Mouse (Mus musculus) bone marrow macrophage, adult 2 months (primary cell): ENCODE measurements around the gene Mas1. TPM values are rescaled to one million over a fixed set of nuclear protein-coding genes. Genes with fewer than 3 reads are reported as not detected.

Experiments
- H3K27ac ChIP-seq: 2 replicates; pipeline ENCODE4 v1.5.1; 2012; ENCODE audit warnings: low read depth, low read length; ENCODE audit not compliant: insufficient read depth
- H3K4me1 ChIP-seq: 2 replicates; pipeline ENCODE4 v1.6.1; 2012; ENCODE audit warnings: low read length; ENCODE audit not compliant: control insufficient read depth, insufficient read depth
- H3K4me3 ChIP-seq: 2 replicates; pipeline ENCODE4 v1.5.1; 2012; ENCODE audit warnings: mild to moderate bottlenecking, low read length, moderate library complexity; ENCODE audit not compliant: insufficient read depth
- CTCF ChIP-seq: IDR thresholded peaks from 2 replicates; pipeline ENCODE4 v1.5.1; 2012; ENCODE audit warnings: low read depth, mild to moderate bottlenecking, low read length, moderate library complexity
- POLR2A ChIP-seq: IDR thresholded peaks from 2 replicates; pipeline ENCODE4 v1.6.1; 2012; ENCODE audit warnings: mild to moderate bottlenecking, low read depth, low read length, borderline replicate concordance
- polyA plus RNA-seq: library from polyadenylated mRNA; stranded (reverse); fragments of >200 nt; gene quantifications from 2 replicates; pipeline ENCODE4 v1.2.4, GENCODE M21; 2012; ENCODE audit not compliant: missing spikeins, insufficient read depth, insufficient read length

The Mas1 gene
- polyA plus RNA-seq, 1 experiment = not detected

- H3K4me1 ChIP-seq = no peaks in the 10 kb centered on the region; the same call in 1 of the 2 replicates
- TF ChIP-seq POLR2A (no peak), CTCF (no peak)
- H3K27ac ChIP-seq = no peak within 1 kb of the TSS
- H3K4me3 ChIP-seq = no peak within 1 kb of the TSS
These were observed 7.8 kb upstream of the Mas1 start, which contains the start of gene Mrgprh for GRCm38 (mm10) chr17:12875734-12876133. Gene Mrgprh (plus strand): TSS chr17:12876034.

- TF ChIP-seq POLR2A (no peak), CTCF (no peak)
- H3K27ac ChIP-seq = no peak overlapping the region
- H3K4me1 ChIP-seq = no peaks in the 10 kb centered on the region; the same call in 1 of the 2 replicates
- no peak overlapping the region for H3K4me3 ChIP-seq
These were observed 4.5 kb upstream of the Mas1 start for GRCm38 (mm10) chr17:12872275-12873028.

GRCm38 (mm10) chr17:12868640-12869039 lies 697 bp upstream of the Mas1 start:
- Histone ChIP-seq H3K4me1 (no peaks in the 10 kb centered on the region), H3K27ac (no peak overlapping the region), H3K4me3 (no peak overlapping the region)
- TF ChIP-seq POLR2A (no peak), CTCF (no peak)

GRCm38 (mm10) chr17:12866853-12867252 lies 1.1 kb downstream of the Mas1 start:
- H3K4me1 ChIP-seq = no peaks in the 10 kb centered on the region
- no peak overlapping the region for H3K27ac ChIP-seq
- TF ChIP-seq CTCF (no peak), POLR2A (no peak)
- no peak overlapping the region for H3K4me3 ChIP-seq

DNA sequence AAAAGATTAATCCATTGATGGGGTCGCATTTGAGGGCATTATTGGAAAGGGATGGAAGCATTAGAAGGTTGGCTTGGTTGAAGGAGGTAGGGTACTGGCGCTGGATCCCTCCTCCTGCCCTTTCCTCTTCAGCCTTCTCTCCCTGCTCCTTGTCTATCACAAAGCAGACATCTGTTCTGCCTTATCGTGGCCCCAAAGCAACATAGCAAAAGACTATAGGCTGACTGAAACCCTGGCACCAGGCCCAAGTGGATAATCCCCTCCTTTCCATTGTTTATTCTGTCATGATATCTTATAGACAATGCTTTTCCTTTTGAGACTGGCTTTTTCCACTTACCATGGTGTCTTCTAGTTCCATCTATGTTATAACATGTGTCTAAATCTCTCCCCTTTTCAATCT lies 2.5 kb downstream of the Mas1 start:
- Histone ChIP-seq H3K4me3 (no peak overlapping the region), H3K27ac (no peak overlapping the region), H3K4me1 (no peaks in the 10 kb centered on the region)
- no peak for TF ChIP-seq CTCF
- no peak for TF ChIP-seq POLR2A

DNA sequence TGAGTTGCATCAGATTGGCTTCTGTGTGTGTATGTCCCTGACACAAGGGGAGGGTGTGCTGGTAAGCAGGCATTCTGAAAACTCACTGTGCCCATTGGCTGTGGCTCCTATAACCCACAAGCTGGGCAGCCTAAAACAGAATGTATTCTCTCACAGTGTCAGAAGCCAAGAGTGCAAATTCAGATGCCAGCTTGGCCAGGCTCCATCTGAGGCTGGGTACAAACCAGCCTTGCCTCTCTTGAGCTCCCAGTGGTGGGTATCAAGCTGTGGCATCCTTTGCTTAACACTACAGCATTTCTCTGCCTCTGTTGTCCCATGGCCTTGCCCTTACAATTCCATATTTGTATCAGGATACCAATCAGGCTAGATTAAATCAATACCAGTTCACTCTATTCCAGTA lies 3.8 kb downstream of the Mas1 start:
- Histone ChIP-seq H3K4me3 (no peak overlapping the region), H3K27ac (no peak overlapping the region), H3K4me1 (no peaks in the 10 kb centered on the region)
- TF ChIP-seq POLR2A (no peak), CTCF (no peak)

- no peak overlapping the region for H3K27ac ChIP-seq
- no peak overlapping the region for H3K4me3 ChIP-seq
- peaks cover 6% of the 10 kb centered on the region for H3K4me1 ChIP-seq
- TF ChIP-seq POLR2A (no peak), CTCF (no peak)
These were observed 8.9 kb downstream of the Mas1 start for GRCm38 (mm10) chr17:12859006-12859520.

DNA sequence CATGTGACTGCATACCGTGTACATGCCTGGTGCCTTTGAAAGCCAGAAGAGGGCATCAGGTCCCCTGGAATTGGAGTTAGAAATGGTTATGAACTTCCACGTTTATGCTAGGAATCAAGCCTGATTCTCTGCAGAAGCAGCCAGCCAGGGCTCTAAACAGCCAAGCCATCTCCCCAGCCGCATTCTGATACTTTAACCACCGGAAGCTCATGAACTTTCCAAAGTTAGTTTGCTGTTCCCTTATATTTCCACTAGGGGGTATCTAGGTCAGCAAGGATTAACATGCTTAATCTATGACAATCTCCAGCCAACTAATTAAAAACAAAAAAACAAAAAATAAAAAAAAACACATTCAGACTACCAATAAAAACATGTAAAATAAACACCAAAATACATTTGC lies 9.9 kb downstream of the Mas1 start:
- TF ChIP-seq CTCF (peak; percentile 40; the same call in 1 of the 2 replicates), POLR2A (no peak)
- H3K4me1 ChIP-seq = peaks cover 11% of the 10 kb centered on the region
- no peak overlapping the region for H3K4me3 ChIP-seq
- H3K27ac ChIP-seq = 0 out of 2 replicates have a peak overlapping the region, but pooled peaks have one; percentile 17

DNA sequence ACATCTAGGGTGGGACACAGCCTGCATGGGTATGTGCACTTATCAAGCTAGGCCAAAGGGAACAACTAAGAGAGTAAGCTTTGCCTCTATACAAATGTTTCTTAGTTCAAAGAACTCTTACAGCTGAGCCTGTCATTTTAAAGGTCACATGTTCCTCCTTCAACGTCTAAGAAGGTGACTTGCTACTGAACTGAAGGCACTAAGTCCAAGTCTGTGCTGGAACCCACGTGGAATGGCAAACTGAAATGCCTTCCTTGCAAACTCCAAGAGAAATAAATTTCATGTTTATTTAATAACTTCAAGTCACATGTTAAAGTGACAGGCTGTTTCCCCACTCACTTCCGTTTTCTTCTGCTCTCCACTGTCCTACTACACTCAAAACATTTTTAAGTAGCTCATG lies 10.5 kb downstream of the Mas1 start:
- peak overlapping the region; percentile 46; the same call in 1 of the 2 replicates for H3K27ac ChIP-seq
- TF ChIP-seq POLR2A = no peak
- no peak for TF ChIP-seq CTCF
- no peak overlapping the region for H3K4me3 ChIP-seq
- H3K4me1 ChIP-seq = peaks cover 11% of the 10 kb centered on the region

DNA sequence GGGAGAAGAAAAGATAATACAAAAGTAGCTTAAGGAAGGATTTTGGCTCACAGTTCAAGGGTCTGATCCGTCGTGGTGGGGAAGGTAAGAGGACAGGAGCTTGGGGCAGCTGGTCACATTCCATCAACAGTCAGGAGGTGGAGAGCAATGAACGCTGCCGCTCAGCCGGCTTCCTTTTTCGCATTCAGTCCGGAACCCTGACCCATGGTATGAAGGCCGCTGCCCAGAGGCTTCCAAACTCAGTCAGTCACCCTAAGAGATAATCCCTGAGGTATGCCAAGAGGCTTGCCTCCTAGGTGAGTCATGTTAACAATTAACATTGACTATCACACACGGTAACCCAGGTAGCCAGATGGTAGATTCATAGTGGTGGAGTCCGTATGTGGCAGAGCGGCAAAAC lies 13.6 kb downstream of the Mas1 start:
- TF ChIP-seq POLR2A = no peak
- TF ChIP-seq CTCF = no peak

GRCm38 (mm10) chr17:12853821-12854220 lies 14.1 kb downstream of the Mas1 start:
- Histone ChIP-seq H3K27ac (no peak overlapping the region), H3K4me1 (peaks cover 11% of the 10 kb centered on the region), H3K4me3 (no peak overlapping the region)
- no peak for TF ChIP-seq CTCF
- TF ChIP-seq POLR2A = no peak

More for the DNA sequence above, 13.6 kb downstream of the Mas1 start:
- peaks cover 11% of the 10 kb centered on the region for H3K4me1 ChIP-seq
- H3K27ac ChIP-seq = no peak overlapping the region
- no peak overlapping the region for H3K4me3 ChIP-seq
